Mouse (Mus musculus) urinary bladder, postnatal 14 days (tissue): Measurements from ENCODE around the gene Snapc2.

Experiments
- DNase-seq: peaks from one replicate; pipeline ENCODE4 v3.0.0; 2021; ENCODE audit warnings: low spot score

Gene Snapc2

DNA sequence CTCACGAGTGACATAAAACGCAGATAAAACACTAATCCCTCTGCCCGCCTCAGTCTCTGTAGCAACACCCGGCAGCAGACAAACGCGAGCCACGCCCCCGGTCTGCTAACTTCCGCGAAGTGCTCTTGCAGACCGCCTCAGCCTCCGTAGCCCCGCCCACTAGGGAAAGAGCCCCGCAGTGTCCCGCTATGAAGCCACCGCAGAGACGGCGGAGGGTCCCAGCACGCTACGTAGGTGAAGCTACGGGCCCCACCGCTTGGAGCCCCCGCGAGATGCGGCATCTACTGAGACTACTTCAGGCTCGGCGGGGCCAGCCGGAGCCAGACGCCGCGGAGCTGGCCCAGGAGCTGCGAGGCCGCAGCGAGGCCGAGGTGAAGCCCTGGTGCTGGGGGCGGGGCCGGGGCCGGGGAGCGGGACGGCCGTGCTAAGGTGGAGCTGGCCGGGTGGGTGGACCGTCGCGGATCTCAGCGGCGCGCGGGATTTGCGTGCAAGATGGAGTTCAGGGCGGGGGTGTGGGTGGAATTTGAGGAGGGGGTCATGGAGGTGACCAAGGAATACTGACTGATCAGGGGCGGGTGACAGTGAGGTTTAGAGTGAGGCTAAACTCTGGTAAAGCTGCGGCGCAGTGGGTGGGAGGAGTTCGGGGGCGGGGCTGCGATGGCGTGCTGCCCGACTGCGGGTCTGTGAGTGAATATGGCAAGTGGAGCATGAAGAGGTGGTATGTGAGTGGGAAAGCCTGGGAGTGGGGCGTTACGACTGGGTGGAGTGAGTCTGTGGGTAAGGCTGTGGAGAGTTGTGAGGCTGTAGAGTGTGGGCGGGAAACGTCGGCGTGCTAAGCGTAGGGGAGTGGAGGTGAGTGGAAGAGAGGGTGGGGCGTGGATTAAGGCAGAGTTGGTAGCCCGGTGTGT lies at the start of gene Snapc2:
Gene Snapc2, plus strand, starts transcription at position 147 of the 908 bp plus-strand sequence.
- peak; percentile 97 for DNase-seq

DNA sequence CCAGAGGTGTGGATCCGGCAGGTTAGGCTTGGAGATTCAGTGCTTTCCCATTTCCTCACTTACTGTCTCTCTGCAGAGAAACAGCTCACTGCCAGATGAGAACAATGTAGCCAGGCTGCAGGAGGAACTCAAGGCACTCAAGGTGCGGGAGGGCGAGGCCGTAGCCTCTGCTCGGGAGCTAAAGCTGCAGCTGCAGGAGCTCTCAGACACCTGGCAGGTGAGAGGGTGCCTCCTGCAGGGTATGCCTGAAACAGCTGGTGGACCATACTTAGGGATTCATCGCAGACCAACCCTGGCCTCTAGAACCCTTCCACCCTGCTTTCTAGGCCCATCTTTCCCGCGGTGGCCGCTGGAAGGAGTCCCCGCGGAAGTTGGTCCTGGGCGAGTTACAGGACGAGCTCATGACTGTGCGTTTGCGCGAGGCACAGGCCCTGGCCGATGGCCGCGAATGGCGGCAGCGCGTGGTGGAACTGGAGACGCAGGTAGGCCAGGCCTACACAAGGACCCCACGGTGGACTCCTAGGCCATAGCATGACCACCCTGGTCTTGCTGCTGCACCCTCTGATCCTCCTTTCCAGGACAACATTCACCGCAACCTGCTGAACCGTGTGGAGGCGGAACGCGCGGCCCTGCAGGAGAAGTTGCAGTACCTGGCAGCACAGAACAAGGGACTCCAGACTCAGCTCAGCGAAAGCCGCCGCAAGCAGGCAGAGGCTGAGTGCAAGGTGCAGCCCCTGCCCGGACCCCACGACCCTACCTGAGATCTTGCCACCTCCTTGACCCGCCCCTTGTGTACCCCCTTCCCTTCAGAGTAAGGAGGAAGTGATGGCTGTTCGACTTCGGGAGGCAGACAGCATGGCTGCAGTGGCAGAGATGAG lies 47.4 kb upstream of the Snapc2 start:
- no peak for DNase-seq

DNA sequence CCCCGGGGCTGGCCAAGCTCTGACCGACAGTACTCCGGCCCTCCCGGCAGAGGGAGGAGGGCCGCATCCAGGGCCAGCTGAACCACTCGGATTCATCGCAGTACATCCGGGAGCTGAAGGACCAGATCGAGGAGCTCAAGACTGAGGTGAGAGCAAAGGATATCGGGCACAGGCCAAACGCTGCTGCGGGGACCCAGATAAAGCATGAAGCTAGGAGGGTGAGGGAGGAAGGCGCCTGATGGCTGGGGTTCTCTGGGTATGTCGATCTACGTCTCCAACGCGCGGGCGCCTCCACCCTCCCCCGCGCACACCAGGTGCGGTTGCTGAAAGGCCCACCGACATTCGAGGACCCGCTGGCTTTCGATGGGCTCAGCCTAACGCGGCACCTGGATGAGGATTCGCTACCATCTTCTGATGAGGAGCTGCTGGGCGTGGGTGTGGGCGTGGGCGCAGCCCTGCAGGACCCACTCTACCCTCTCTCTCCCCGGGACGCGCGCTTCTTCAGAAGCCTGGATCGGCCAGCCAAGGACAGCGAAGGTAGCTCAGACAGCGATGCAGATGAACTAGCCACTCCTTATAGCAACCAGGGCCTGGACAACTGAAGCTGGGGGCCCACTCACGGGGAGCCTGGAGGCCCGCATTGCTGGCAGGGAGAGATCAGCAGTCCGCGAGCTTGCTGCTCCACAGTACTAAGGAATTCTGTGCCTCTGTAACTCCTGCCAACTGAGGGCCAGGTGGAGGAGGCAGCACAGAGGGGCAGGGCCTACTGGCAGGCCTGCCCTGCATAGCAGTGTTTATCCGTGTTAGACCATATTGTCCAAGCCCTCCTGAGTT lies 46.5 kb upstream of the Snapc2 start:
- no peak for DNase-seq

GRCm38 (mm10) chr8:4207016-4207350 lies 45.9 kb upstream of the Snapc2 start:
- DNase-seq, result no peak

GRCm38 (mm10) chr8:4211097-4211496 lies 41.8 kb upstream of the Snapc2 start:
- no peak for DNase-seq

- DNase-seq, result no peak
Measured at GRCm38 (mm10) chr8:4212809-4213209, 40.1 kb upstream of the Snapc2 start.

DNA sequence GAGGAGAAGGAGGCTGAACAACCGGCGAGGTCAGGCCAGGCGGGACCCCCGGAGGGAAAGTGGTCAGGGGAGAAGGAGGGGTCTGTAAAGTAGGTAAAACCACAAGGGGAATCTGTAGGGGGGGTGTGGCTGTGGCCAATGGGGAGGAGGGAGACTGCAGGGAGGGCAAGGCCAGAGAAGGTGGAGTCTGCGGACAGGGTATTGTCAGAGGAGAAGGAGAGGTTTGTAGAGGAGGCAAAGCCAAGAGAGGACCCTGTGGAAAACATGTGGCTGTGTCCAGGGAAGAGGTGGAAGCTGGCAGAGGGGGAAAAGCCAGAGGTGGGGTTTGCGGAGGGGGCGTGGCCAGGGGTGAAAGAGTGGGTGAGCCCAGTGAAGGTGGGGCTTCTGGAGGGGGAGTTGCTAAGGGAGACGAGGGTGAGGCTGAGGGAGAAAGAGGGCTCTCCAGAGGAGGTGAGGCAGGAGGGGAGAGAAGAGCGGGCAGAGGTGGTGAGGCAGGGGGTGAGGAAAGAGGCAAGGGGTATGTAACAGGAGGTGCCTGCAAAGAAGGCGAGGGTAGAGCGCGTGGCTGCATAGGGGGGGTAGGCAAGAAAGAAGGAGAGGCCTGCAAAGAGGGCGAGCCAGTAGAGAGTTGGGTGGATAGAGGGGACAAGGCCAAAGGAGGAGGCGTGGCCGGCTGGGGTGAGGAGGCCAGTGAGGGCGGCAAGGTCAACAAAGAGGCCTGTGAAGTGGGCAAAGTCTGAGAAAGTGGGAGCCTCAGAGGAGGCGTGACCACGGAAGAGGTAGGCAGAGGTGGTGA lies 39.5 kb upstream of the Snapc2 start:
- peak; percentile 62 for DNase-seq

GRCm38 (mm10) chr8:4214006-4214980 lies 38.6 kb upstream of the Snapc2 start:
- DNase-seq, result peak; percentile 77

DNA sequence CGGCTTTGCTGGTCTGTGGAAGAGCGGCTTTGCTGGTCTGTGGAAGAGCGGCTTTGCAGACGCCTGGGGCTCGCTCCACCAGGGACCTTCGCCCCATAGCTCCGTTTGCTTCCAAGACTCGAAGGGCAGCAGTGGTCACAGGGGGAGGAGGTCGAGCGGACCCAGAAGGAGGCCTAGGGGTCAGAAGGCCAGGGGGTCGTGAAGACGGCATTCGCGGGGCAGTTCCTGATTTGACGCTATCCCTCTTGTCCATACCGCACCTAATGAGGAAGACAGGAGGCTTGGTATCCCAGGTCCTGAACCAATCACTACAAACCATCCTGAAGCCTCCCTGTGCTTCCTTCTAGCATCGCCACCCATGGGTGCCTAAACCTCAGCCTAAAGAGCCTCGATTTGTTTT lies 36.6 kb upstream of the Snapc2 start:
- DNase-seq, result no peak

GRCm38 (mm10) chr8:4216791-4217621 lies 35.9 kb upstream of the Snapc2 start, which contains the start of gene Prr36:
Gene Prr36, minus strand, starts transcription at chr8:4217459.
- DNase-seq, result no peak

- DNase-seq, result no peak
Measured at GRCm38 (mm10) chr8:4219617-4220016, 33.3 kb upstream of the Snapc2 start.

DNA sequence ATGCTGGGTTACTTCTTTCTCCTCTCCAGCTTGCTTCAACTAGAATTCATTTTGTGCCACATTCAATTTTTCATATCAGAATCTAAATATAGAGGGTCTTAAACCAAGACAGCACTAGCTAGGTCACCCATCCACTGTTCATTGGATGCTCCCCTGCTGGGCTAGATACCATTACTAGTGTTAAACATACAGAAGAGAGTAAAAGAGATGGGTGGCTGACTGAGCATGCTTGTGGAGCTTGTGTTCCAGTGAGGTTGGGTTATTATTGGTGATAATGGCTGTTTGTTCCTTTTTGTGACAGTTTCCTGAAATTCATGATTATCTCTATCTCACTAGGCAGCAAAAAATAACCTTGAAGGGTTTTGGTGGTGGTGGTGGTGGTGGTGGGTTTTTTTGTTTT lies 30.8 kb upstream of the Snapc2 start:
- no peak for DNase-seq

GRCm38 (mm10) chr8:4226323-4226722 lies 26.6 kb upstream of the Snapc2 start:
- no peak for DNase-seq

GRCm38 (mm10) chr8:4226739-4227347 lies 26.0 kb upstream of the Snapc2 start, which contains the start of gene Lrrc8e:
Gene Lrrc8e, plus strand, starts transcription at chr8:4226827.
- DNase-seq, result peak; percentile 61

DNA sequence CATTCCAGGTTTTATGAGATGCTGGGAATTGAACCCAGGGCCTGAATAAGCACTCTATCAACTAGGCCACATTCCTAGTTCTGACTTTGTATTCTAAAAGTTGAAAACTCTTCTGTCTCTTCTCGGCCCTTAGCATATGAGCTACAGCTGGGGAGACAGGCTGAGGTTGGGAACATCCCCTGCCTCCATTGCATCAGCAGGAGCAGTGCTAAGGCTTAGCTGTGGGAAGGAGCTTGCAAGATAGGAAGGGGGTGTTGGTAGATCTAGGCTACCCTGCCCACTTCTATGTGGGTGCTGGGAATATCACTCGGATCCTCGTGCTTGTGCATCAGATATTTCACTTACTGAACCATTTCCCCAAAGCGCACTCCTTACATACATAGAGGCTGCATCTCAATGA lies 25.0 kb upstream of the Snapc2 start:
- no peak for DNase-seq

DNA sequence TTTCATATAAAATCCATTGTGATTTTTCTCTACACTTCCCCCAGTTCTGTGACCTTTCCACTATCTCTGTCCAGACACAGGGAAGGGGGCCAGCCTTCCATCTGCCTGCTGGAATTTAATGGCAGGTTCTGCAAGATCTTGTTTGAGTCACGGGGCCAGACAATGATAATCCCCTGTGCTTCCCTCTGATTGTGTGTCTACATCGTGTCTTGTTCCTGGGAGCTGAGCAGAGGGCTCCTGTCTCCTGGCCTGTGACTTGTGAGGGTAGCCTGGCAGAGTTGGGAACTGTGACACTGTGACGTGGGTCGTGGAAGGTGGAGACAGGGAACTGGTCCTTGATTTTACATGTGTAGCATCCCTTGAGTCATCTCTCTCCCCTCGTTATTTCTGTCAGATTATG lies 23.1 kb upstream of the Snapc2 start:
- no peak for DNase-seq

GRCm38 (mm10) chr8:4230612-4231351 lies 22.1 kb upstream of the Snapc2 start:
- peak; percentile 78 for DNase-seq
